Mouse (Mus musculus) MEL (cell line): ENCODE measurements around the gene Rragd.

Experiments used
- CTCF ChIP-seq, 3 experiments: IDR thresholded peaks in 2 of 3; conservative IDR thresholded peaks in 1 of 3; 2 replicates each; pipeline ENCODE4 v1.5.1; 2011 to 2012; ENCODE audit warnings: low read length in 3 of 3, low read depth in 2 of 3, mild to moderate bottlenecking in 2 of 3, improper control_type of control experiment in 1 of 3, inconsistent platforms in 1 of 3, mixed read lengths in 1 of 3, moderate library complexity in 1 of 3; ENCODE audit not compliant: control insufficient read depth in 1 of 3, insufficient read depth in 1 of 3, poor library complexity in 1 of 3, severe bottlenecking in 1 of 3
- EP300 ChIP-seq, 2 experiments: IDR thresholded peaks; 2 replicates each; pipeline ENCODE4 v1.6.1; 2011; ENCODE audit warnings: improper control_type of control experiment in 2 of 2, low read length in 2 of 2, low read depth in 1 of 2, mild to moderate bottlenecking in 1 of 2
- GATA1 ChIP-seq: IDR thresholded peaks from 2 replicates; pipeline ENCODE4 v1.6.1; 2011; ENCODE audit warnings: low read depth, low read length, improper control_type of control experiment
- MAX ChIP-seq: IDR thresholded peaks from 2 replicates; pipeline ENCODE4 v1.6.1; 2011; ENCODE audit warnings: low read length, improper control_type of control experiment
- MEF2A ChIP-seq: IDR thresholded peaks from 2 replicates; pipeline ENCODE4 v1.6.1; 2014; ENCODE audit warnings: low read depth, mild to moderate bottlenecking, inconsistent platforms, low read length, improper control_type of control experiment; ENCODE audit not compliant: poor library complexity, insufficient replicate concordance, severe bottlenecking; ENCODE audit errors: extremely low read depth
- MXI1 ChIP-seq: IDR thresholded peaks from 2 replicates; pipeline ENCODE4 v1.6.1; 2011; ENCODE audit warnings: mild to moderate bottlenecking, low read depth, low read length, improper control_type of control experiment
- POLR2A ChIP-seq, 2 experiments: IDR thresholded peaks; 2 replicates each; pipeline ENCODE4 v1.6.1; 2011 to 2012; ENCODE audit warnings: low read length in 2 of 2, mild to moderate bottlenecking in 2 of 2, control low read depth in 1 of 2, improper control_type of control experiment in 1 of 2, low read depth in 1 of 2, moderate library complexity in 1 of 2; ENCODE audit not compliant: control insufficient read depth in 1 of 2, insufficient read depth in 1 of 2, poor library complexity in 1 of 2
- RCOR1 ChIP-seq: IDR thresholded peaks from 2 replicates; pipeline ENCODE4 v1.6.1; 2012; ENCODE audit warnings: low read depth, mild to moderate bottlenecking, inconsistent platforms, low read length, improper control_type of control experiment
- TCF12 ChIP-seq: IDR thresholded peaks from 2 replicates; pipeline ENCODE4 v1.6.1; 2014; ENCODE audit warnings: low read depth, mild to moderate bottlenecking, inconsistent platforms, low read length, improper control_type of control experiment, moderate library complexity
- UBTF ChIP-seq: IDR thresholded peaks from 2 replicates; pipeline ENCODE4 v1.6.1; 2012; ENCODE audit warnings: low read depth, mild to moderate bottlenecking, inconsistent platforms, low read length, improper control_type of control experiment, moderate library complexity, borderline replicate concordance; ENCODE audit not compliant: insufficient read depth
- USF2 ChIP-seq, 2 experiments: IDR thresholded peaks; 2 replicates each; pipeline ENCODE4 v1.6.1; 2011 to 2012; ENCODE audit warnings: improper control_type of control experiment in 2 of 2, low read length in 2 of 2, borderline replicate concordance in 1 of 2, inconsistent platforms in 1 of 2, low read depth in 1 of 2, mild to moderate bottlenecking in 1 of 2; ENCODE audit not compliant: insufficient read depth in 1 of 2
- ZC3H11A ChIP-seq: IDR thresholded peaks from 2 replicates; pipeline ENCODE4 v1.6.1; 2012; ENCODE audit warnings: low read depth, mild to moderate bottlenecking, inconsistent platforms, low read length, improper control_type of control experiment
- ZMIZ1 ChIP-seq: IDR thresholded peaks from 2 replicates; pipeline ENCODE4 v1.6.1; 2012; ENCODE audit warnings: low read depth, mild to moderate bottlenecking, inconsistent platforms, low read length, improper control_type of control experiment, moderate library complexity

- TF ChIP-seq USF2 (IDR thresholded peaks at IDR 0.05; ENCODE audit: borderline replicate concordance in 1 of 2, insufficient read depth in 1 of 2, low read depth in 1 of 2, low read length in 2 of 2) (no peak), MAX (no peak), MEF2A (no peak), ZMIZ1 (no peak), CTCF (IDR thresholded peaks at IDR 0.05 in 2 of 3, conservative IDR thresholded peaks at IDR 0.05 in 1 of 3; ENCODE audit: control insufficient read depth in 1 of 3, insufficient read depth in 1 of 3, low read depth in 2 of 3, low read length in 3 of 3, poor library complexity in 1 of 3, severe bottlenecking in 1 of 3) (no peak), MXI1 (no peak), EP300 (IDR thresholded peaks at IDR 0.05; ENCODE audit: low read depth in 1 of 2, low read length in 2 of 2) (no peak), ZC3H11A (no peak), GATA1 (no peak), POLR2A (IDR thresholded peaks at IDR 0.05; ENCODE audit: control insufficient read depth in 1 of 2, insufficient read depth in 1 of 2, low read depth in 1 of 2, low read length in 2 of 2, poor library complexity in 1 of 2) (no peak), TCF12 (no peak), RCOR1 (no peak), UBTF (no peak)
Observed at GRCm38 (mm10) chr4:32940984-32941383, 41.9 kb upstream of the Rragd start.
